Mouse (Mus musculus) spleen, adult 18-20 months (tissue): ENCODE measurements around the gene Galnt10.
A peak's percentile ranks its signal among the peaks of the same experiment; 100 is the strongest.

ENCODE experiments used
- DNase-seq, 2 experiments: peaks; one replicate each; pipeline ENCODE4 v3.0.0; 2022; ENCODE audit warnings: mixed read lengths in 2 of 2

The Galnt10 gene

GRCm38 (mm10) chr11:57643691-57644090 is 1.6 kb upstream of the Galnt10 start:
- peak in 1 of 2 experiments; percentile 2 for DNase-seq

GRCm38 (mm10) chr11:57644245-57645017 is 811 bp upstream of the Galnt10 start:
- DNase-seq, result peak; percentile 40 to 52

- no peak for DNase-seq
These were observed 605 bp downstream of the Galnt10 start for GRCm38 (mm10) chr11:57645847-57646246.

- peak in 1 of 2 experiments; percentile 3 for DNase-seq
These were observed 1.2 kb downstream of the Galnt10 start for GRCm38 (mm10) chr11:57646416-57646815.

GRCm38 (mm10) chr11:57646940-57647339 is 1.7 kb downstream of the Galnt10 start:
- peak in 1 of 2 experiments; percentile 2 for DNase-seq

GRCm38 (mm10) chr11:57647446-57647845 is 2.2 kb downstream of the Galnt10 start:
- DNase-seq, result peak in 1 of 2 experiments; percentile 1

GRCm38 (mm10) chr11:57648196-57648800 is 3.1 kb downstream of the Galnt10 start:
- DNase-seq, result peak in 1 of 2 experiments; percentile 3

- DNase-seq, result peak in 1 of 2 experiments; percentile 1
These were observed 4.0 kb downstream of the Galnt10 start for GRCm38 (mm10) chr11:57649269-57649668.

GRCm38 (mm10) chr11:57649671-57650070 is 4.4 kb downstream of the Galnt10 start:
- peak in 1 of 2 experiments; percentile 1 for DNase-seq

GRCm38 (mm10) chr11:57650867-57651266 is 5.6 kb downstream of the Galnt10 start:
- DNase-seq, result peak in 1 of 2 experiments; percentile 2

GRCm38 (mm10) chr11:57651281-57651810 is 6.1 kb downstream of the Galnt10 start:
- DNase-seq, result peak in 1 of 2 experiments; percentile 3

GRCm38 (mm10) chr11:57652206-57652922 is 7.1 kb downstream of the Galnt10 start:
- peak in 1 of 2 experiments; percentile 5 for DNase-seq

- DNase-seq, result peak in 1 of 2 experiments; percentile 3
These were observed 7.8 kb downstream of the Galnt10 start for GRCm38 (mm10) chr11:57652923-57653660.

- DNase-seq, result no peak
These were observed 8.6 kb downstream of the Galnt10 start for GRCm38 (mm10) chr11:57653796-57654195.

GRCm38 (mm10) chr11:57654386-57654785 is 9.1 kb downstream of the Galnt10 start:
- DNase-seq, result no peak

- DNase-seq, result no peak
These were observed 9.7 kb downstream of the Galnt10 start for GRCm38 (mm10) chr11:57654977-57655397.

GRCm38 (mm10) chr11:57655669-57656325 is 10.6 kb downstream of the Galnt10 start:
- DNase-seq, result no peak

- no peak for DNase-seq
These were observed 11.5 kb downstream of the Galnt10 start for GRCm38 (mm10) chr11:57656602-57657275.

- DNase-seq, result no peak
These were observed 12.3 kb downstream of the Galnt10 start for GRCm38 (mm10) chr11:57657370-57658072.

- DNase-seq, result no peak
These were observed 13.0 kb downstream of the Galnt10 start for GRCm38 (mm10) chr11:57658214-57658613.
